Mouse (Mus musculus) liver, embryonic 12.5 days (tissue): ENCODE data around the gene Col8a1. TPM values are rescaled to one million over a fixed set of nuclear protein-coding genes. Genes with fewer than 3 reads are reported as not detected.

Experiments used
- ATAC-seq: fragments of 200-750 bp; cut with Nextera tagmentation; 2 replicates; pipeline ENCODE4 v1.8.0; 2017; ENCODE audit warnings: moderate number of reproducible peaks, mild to moderate bottlenecking, moderate library complexity
- H3K27ac ChIP-seq: fragments of 300-500 bp; sonication (generic); 2 replicates; pipeline ENCODE4 v1.5.1; 2016; ENCODE audit warnings: mild to moderate bottlenecking
- H3K27me3 ChIP-seq: fragments of 300-500 bp; sonication (generic); replicated peaks from 2 replicates; pipeline ENCODE4 v1.6.1; 2016; ENCODE audit warnings: mild to moderate bottlenecking, moderate library complexity
- H3K36me3 ChIP-seq: fragments of 300-500 bp; sonication (generic); 2 replicates; pipeline ENCODE4 v1.6.1; 2016; ENCODE audit warnings: mild to moderate bottlenecking, moderate library complexity
- H3K4me1 ChIP-seq: fragments of 300-500 bp; sonication (generic); 2 replicates; pipeline ENCODE4 v1.6.1; 2016
- H3K4me2 ChIP-seq: fragments of 300-500 bp; sonication (generic); 2 replicates; pipeline ENCODE4 v1.6.1; 2016; ENCODE audit warnings: mild to moderate bottlenecking, moderate library complexity
- H3K4me3 ChIP-seq: fragments of 300-500 bp; sonication (generic); 2 replicates; pipeline ENCODE4 v1.5.1; 2016; ENCODE audit warnings: mild to moderate bottlenecking, moderate library complexity
- H3K9ac ChIP-seq: fragments of 300-500 bp; sonication (generic); 2 replicates; pipeline ENCODE4 v1.6.1; 2016; ENCODE audit warnings: mild to moderate bottlenecking, moderate library complexity
- H3K9me3 ChIP-seq: fragments of 300-500 bp; sonication (generic); replicated peaks from 2 replicates; pipeline ENCODE4 v1.6.1; 2016; ENCODE audit warnings: mild to moderate bottlenecking, moderate library complexity
- WGBS: fragments of 180-500 bp; shearing (Covaris S2); methylation state at CpG from one replicate; pipeline ENCODE4 v1.1.7; 2016; ENCODE audit not compliant: insufficient replicate concordance; 5-methylcytosine and 5-hydroxymethylcytosine counted together
- polyA plus RNA-seq: library from polyadenylated mRNA; unstranded; fragments of >200 nt; fragmentation: Nextera tagmentation; extraction: Ambion mirVana; gene quantifications from 2 replicates; pipeline ENCODE4 v1.2.1, GENCODE M21; 2016

Gene Col8a1
- polyA plus RNA-seq, 1 experiment from 2014 or later = 0.36 TPM

DNA sequence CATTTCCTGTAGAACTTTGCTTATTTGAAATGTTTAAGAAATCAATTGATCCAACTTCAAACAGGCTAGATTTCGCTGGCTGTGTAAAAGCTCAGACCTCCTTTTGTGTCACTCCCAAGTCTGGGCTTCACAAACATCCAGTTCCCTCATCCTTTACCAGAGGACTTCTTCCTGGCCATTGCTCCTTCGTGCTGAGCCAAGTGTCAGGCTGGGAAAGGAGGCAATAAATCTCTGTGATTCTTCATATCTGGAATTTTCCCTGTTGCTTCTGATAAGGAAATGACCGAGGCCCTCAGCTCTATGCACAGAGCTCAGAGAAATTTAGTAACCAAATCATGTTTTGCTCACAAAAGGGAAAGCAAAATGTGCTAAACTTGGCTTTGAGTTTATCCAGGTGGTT, 91.9 kb downstream of the Col8a1 start:
- H3K27me3 ChIP-seq = no peaks in the 10 kb centered on the region
- H3K27ac ChIP-seq = no peak overlapping the region
- 35% methylated on average over 3 of the region's 3 CpGs for WGBS
- H3K4me3 ChIP-seq = no peak overlapping the region
- ATAC-seq = no peak
- no peaks in the 10 kb centered on the region for H3K36me3 ChIP-seq
- H3K9ac ChIP-seq = no peak overlapping the region
- no peaks in the 10 kb centered on the region for H3K9me3 ChIP-seq
- H3K4me2 ChIP-seq = no peak overlapping the region
- no peaks in the 10 kb centered on the region for H3K4me1 ChIP-seq

- no peaks in the 10 kb centered on the region for H3K36me3 ChIP-seq
- no peaks in the 10 kb centered on the region for H3K9me3 ChIP-seq
- no peak overlapping the region for H3K9ac ChIP-seq
- H3K4me1 ChIP-seq = no peaks in the 10 kb centered on the region
- no peaks in the 10 kb centered on the region for H3K27me3 ChIP-seq
- no peak overlapping the region for H3K4me2 ChIP-seq
- 58% methylated on average over 2 of the region's 2 CpGs for WGBS
- no peak overlapping the region for H3K4me3 ChIP-seq
- no peak overlapping the region for H3K27ac ChIP-seq
- ATAC-seq = no peak
These were observed 104.6 kb downstream of the Col8a1 start for GRCm38 (mm10) chr16:57649888-57650287.

DNA sequence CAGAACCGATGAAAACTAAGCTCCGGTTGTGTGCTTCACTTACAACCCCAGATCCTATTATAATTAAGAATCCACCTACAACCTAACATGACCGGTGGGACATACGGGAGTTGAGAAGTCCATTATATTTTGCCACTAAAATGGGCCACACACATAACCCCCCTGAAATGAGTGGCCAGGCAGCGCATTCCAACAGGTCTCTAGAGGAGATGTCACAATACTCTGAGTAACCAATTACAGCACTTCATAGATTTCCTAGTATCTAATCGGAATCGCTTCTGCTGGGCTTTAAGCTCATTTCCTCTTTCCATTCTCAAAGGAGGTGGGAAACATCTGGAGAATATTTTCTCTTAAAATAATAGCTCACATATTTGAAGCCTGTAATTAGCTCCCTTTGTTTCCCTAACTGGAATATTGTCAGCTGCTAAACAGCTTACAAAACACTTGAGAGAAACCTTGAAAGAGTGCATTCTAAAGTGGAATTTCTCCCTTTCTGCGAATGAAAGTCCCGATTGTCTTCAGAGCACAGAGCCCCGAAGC, 113.1 kb downstream of the Col8a1 start:
- Histone ChIP-seq H3K9ac (no peak overlapping the region), H3K36me3 (no peaks in the 10 kb centered on the region), H3K27me3 (no peaks in the 10 kb centered on the region), H3K4me3 (no peak overlapping the region), H3K27ac (no peak overlapping the region), H3K4me1 (no peaks in the 10 kb centered on the region), H3K9me3 (no peaks in the 10 kb centered on the region), H3K4me2 (no peak overlapping the region)
- WGBS = 65% methylated on average over 10 of the region's 10 CpGs
- no peak for ATAC-seq

- Histone ChIP-seq H3K4me1 (no peaks in the 10 kb centered on the region), H3K4me3 (no peak overlapping the region), H3K27ac (no peak overlapping the region), H3K36me3 (no peaks in the 10 kb centered on the region), H3K9me3 (no peaks in the 10 kb centered on the region), H3K27me3 (no peaks in the 10 kb centered on the region), H3K9ac (no peak overlapping the region), H3K4me2 (no peak overlapping the region)
- 56% methylated on average over 5 of the region's 5 CpGs for WGBS
- no peak for ATAC-seq
These were observed 119.8 kb downstream of the Col8a1 start for GRCm38 (mm10) chr16:57634766-57635165.

DNA sequence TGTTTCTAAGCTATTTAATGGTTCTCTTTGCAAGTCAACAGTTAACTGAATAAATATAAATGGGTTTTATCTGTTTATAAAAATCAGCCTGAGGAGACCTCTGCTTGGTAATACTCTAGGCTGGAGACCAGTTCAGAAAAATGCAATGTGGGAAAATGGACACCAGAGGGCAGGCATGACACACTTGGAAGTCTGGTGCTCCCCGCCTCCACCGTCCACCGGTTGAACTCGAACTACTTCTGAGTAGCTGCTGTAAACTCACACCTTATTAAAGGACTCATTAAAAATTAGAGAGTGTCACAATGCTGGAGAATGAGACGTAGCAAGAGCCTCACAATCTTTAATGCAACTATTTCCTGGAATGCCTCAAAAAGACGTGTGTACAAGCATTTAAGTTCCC, 120.3 kb downstream of the Col8a1 start:
- Histone ChIP-seq H3K27ac (no peak overlapping the region), H3K36me3 (no peaks in the 10 kb centered on the region), H3K4me2 (no peak overlapping the region), H3K9me3 (no peaks in the 10 kb centered on the region), H3K4me3 (no peak overlapping the region), H3K4me1 (no peaks in the 10 kb centered on the region), H3K9ac (no peak overlapping the region), H3K27me3 (no peaks in the 10 kb centered on the region)
- no peak for ATAC-seq
- 10% methylated on average over 6 of the region's 6 CpGs for WGBS

DNA sequence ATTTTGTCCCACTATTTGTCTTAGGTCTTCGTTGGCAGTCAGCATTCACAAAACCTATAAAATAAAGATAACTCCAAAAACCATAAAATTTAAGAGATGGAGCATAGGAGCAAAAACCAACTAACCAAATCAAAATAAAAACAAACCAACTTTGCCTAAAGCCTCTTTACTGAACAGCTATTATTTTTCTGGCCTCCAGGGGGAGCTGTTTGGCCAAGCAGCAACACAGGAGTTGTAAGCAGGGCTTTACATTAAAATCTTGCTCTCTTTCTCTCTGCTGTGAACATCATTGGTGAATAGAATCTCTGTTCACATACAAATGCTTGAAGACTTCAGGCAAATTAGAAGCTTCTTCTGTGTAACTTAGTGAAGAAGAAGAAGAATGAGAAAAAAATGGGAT, 142.8 kb downstream of the Col8a1 start:
- Histone ChIP-seq H3K27me3 (no peaks in the 10 kb centered on the region; the same call in 1 of the 2 replicates), H3K27ac (no peak overlapping the region), H3K9ac (no peak overlapping the region), H3K4me2 (no peak overlapping the region), H3K4me3 (no peak overlapping the region), H3K9me3 (no peaks in the 10 kb centered on the region), H3K4me1 (peaks cover 5% of the 10 kb centered on the region), H3K36me3 (no peaks in the 10 kb centered on the region)
- ATAC-seq = no peak
- WGBS = 0% methylated on average over 1 of the region's 1 CpGs

DNA sequence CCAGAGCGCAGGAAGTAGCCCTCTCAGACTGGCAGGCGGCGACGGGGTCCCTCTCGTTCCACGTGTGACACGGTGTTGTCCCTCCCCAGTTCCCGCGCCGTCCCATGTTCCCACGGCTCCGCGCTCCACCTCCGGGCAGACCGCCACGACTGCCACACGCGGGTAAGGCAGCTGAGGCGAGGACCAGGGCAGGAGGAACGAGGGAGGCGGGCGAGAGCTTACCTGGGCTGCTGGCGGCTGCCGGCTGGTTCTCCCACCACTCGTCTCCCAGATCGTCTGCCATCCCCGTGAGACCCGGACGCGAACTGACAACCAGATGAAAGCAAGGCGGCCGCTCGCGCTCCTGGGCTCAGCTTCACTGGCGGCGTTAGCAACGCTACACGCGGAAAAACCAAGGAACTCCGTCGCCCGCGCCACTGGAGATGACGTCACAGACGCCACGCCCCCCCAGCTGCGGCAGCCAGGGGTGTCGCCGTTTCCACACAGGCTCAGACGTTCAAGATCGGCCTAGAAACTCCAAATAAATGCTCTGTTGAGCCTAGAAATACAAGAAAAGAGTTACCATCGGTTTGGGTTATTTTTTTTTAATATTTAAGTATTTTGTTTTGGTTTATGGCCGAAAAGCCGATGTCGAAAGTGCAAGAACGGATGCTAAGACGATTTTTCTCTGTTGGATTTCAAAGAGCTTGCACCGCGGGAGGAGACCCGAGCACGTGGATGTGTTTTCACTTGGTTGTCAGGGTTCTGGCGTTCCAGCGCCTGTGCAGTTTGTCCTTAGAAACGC, 147.9 kb downstream of the Col8a1 start, which contains the start of gene Cmss1:
TSS of gene Cmss1 (minus strand) at position 421 of the 784 bp plus-strand sequence.
- peak within 1 kb of the TSS; percentile 66 for H3K27ac ChIP-seq
- under 1% methylated on average over 64 of the region's 64 CpGs for WGBS
- H3K27me3 ChIP-seq = no peaks in the 10 kb centered on the region

GRCm38 (mm10) chr16:57601031-57601430, 153.5 kb downstream of the Col8a1 start:
- ATAC-seq = no peak
- Histone ChIP-seq H3K27ac (no peak overlapping the region), H3K4me1 (peaks cover 11% of the 10 kb centered on the region; the same call in 1 of the 2 replicates), H3K27me3 (no peaks in the 10 kb centered on the region), H3K9me3 (no peaks in the 10 kb centered on the region), H3K9ac (no peak overlapping the region), H3K36me3 (no peaks in the 10 kb centered on the region), H3K4me2 (no peak overlapping the region), H3K4me3 (no peak overlapping the region)

More for the DNA sequence above, 147.9 kb downstream of the Col8a1 start, which contains the start of gene Cmss1:
- H3K36me3 ChIP-seq = no peaks in the 10 kb centered on the region
- peak within 1 kb of the TSS; percentile 79 for H3K9ac ChIP-seq
- peaks cover 19% of the 10 kb centered on the region for H3K4me1 ChIP-seq
- no peaks in the 10 kb centered on the region for H3K9me3 ChIP-seq
- H3K4me3 ChIP-seq = peak within 1 kb of the TSS; percentile 83
- peak within 1 kb of the TSS; percentile 85 for H3K4me2 ChIP-seq
- peak; percentile 90 for ATAC-seq

DNA sequence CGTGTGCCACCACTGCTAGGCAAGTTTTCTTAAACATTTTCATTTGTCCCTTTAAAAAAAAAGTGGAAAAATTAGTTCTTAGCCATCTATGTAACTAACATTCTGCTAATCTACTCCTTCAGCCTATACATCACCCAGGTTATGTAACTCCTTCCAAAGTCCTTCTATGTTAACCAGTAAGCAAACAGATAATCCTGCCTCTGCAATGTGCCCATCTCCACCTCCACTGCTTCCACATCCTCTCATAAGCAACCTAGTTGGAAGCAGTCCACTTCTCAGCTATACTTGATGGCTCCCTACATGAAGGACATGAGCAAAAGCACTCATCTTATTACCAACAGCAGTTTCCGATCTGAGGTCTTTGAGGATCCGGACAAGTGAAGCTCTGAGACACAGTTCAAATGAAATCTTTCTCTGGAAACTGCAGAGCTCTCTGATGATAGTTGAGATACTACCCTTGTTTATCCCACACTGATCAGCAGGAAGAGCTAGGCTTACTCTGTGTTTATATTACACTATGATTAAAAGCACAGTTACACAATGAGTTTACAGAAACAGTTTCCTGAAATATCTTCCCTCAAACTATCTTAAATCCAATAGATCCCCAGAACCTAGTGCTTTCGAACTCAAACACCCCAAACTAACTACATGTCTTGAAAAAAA, 157.1 kb downstream of the Col8a1 start:
- Histone ChIP-seq H3K27ac (no peak overlapping the region), H3K9me3 (no peaks in the 10 kb centered on the region), H3K4me1 (no peaks in the 10 kb centered on the region), H3K27me3 (no peaks in the 10 kb centered on the region), H3K36me3 (no peaks in the 10 kb centered on the region), H3K4me2 (no peak overlapping the region), H3K9ac (no peak overlapping the region), H3K4me3 (no peak overlapping the region)
- 78% methylated on average over 4 of the region's 4 CpGs for WGBS
- ATAC-seq = no peak

GRCm38 (mm10) chr16:57593422-57594157, 160.9 kb downstream of the Col8a1 start:
- Histone ChIP-seq H3K27ac (no peak overlapping the region), H3K9me3 (no peaks in the 10 kb centered on the region), H3K27me3 (no peaks in the 10 kb centered on the region), H3K36me3 (no peaks in the 10 kb centered on the region), H3K9ac (no peak overlapping the region), H3K4me1 (no peaks in the 10 kb centered on the region), H3K4me3 (no peak overlapping the region), H3K4me2 (no peak overlapping the region)
- no peak for ATAC-seq
- 37% methylated on average over 7 of the region's 7 CpGs for WGBS

DNA sequence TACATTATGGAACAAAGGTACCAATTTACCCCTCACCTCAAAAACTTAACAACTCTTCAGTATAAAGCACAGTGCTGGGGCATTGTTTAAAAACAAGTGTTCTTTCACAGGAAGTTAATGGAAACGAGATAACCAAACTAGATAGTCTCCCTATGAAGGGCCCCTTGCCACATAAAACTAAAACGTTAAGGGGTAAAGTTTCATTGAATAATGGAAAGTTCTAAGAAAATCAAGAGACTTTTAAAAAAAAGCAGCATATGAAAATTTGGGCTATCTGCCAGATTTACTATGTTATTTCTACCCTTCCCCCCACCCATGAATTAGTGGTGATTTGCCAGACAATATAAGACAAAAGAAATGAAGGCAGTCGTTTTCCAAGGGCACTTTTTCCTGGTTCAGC, 169.3 kb downstream of the Col8a1 start:
- no peaks in the 10 kb centered on the region for H3K9me3 ChIP-seq
- H3K27me3 ChIP-seq = no peaks in the 10 kb centered on the region
- H3K4me1 ChIP-seq = peaks cover 4% of the 10 kb centered on the region
- H3K9ac ChIP-seq = no peak overlapping the region
- no peak for ATAC-seq
- 16% methylated on average over 3 of the region's 3 CpGs for WGBS
- no peak overlapping the region for H3K27ac ChIP-seq
- H3K4me2 ChIP-seq = no peak overlapping the region
- H3K4me3 ChIP-seq = no peak overlapping the region
- H3K36me3 ChIP-seq = no peaks in the 10 kb centered on the region

DNA sequence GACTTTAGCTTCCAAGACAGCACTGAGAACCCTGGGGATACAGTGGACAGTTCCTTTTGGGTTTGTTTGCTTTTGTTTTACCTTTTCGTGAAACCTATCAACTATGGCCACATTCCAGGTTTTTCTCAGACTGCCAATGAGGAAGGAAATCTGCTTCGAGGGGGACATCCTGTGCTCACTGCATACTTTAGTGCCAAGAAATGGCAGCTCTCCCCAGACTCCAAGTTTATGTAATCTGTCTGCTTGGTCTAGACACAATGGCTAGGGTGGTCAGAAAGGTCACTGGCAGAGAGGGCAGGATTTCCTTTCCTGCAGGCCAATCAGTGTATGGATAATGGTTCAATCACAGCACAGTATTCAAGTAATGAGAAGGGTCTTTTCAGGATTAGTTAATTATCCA, 172.5 kb downstream of the Col8a1 start:
- no peaks in the 10 kb centered on the region for H3K27me3 ChIP-seq
- no peak overlapping the region for H3K9ac ChIP-seq
- no peak for ATAC-seq
- no peaks in the 10 kb centered on the region for H3K9me3 ChIP-seq
- H3K36me3 ChIP-seq = no peaks in the 10 kb centered on the region
- WGBS = 51% methylated on average over 2 of the region's 2 CpGs
- H3K4me3 ChIP-seq = no peak overlapping the region
- H3K4me2 ChIP-seq = no peak overlapping the region
- H3K4me1 ChIP-seq = peaks cover 4% of the 10 kb centered on the region
- no peak overlapping the region for H3K27ac ChIP-seq
